Mouse (Mus musculus): ENCODE data around the gene Pak7. TPM values are rescaled to one million over a fixed set of nuclear protein-coding genes. Genes with fewer than 3 reads are reported as not detected.

Gene Pak7
- polyA plus RNA-seq, 1 experiment from 2014 or later: 2.4 TPM

GRCm38 (mm10) chr2:136097143-136097542, 290.6 kb downstream of the Pak7 start:
- Histone ChIP-seq H3K27ac (no peak overlapping the region), H3K4me1 (no peaks in the 10 kb centered on the region), H3K9ac (no peak overlapping the region), H3K4me2 (no peak overlapping the region), H3K36me3 (no peaks in the 10 kb centered on the region), H3K4me3 (no peak overlapping the region), H3K9me3 (no peaks in the 10 kb centered on the region), H3K27me3 (no peaks in the 10 kb centered on the region)
- no peak for ATAC-seq (ENCODE audit: insufficient number of reproducible peaks, insufficient read depth, low FRiP score, low TSS enrichment, low read depth)
- WGBS: 88% methylated on average over 3 of the region's 3 CpGs

DNA sequence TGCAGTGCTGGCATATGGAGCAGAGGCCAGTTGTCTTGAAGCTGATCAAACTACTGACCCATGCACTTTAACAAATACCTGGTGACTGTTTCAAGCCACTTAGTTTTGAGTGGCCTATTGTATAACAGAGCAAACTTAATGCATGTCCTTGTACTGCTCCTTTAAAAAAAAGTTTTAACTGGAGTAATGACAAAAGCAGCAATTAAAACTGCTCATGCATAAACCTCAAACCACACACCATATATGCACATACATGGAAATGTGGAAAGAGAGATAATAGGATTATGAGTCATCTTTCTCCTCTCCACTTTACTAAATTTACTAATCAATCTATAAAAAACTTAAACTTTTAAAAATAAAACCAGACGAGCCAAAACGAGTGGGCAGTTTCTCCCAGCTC, 291.8 kb downstream of the Pak7 start:
- H3K4me1 ChIP-seq: no peaks in the 10 kb centered on the region
- no peak overlapping the region for H3K9ac ChIP-seq
- no peak overlapping the region for H3K27ac ChIP-seq
- H3K4me2 ChIP-seq: no peak overlapping the region
- no peak overlapping the region for H3K4me3 ChIP-seq
- H3K27me3 ChIP-seq: no peaks in the 10 kb centered on the region
- no peak for ATAC-seq (ENCODE audit: insufficient number of reproducible peaks, insufficient read depth, low FRiP score, low TSS enrichment, low read depth)
- H3K9me3 ChIP-seq: no peaks in the 10 kb centered on the region
- no peaks in the 10 kb centered on the region for H3K36me3 ChIP-seq
- 52% methylated on average over 2 of the region's 2 CpGs for WGBS

DNA sequence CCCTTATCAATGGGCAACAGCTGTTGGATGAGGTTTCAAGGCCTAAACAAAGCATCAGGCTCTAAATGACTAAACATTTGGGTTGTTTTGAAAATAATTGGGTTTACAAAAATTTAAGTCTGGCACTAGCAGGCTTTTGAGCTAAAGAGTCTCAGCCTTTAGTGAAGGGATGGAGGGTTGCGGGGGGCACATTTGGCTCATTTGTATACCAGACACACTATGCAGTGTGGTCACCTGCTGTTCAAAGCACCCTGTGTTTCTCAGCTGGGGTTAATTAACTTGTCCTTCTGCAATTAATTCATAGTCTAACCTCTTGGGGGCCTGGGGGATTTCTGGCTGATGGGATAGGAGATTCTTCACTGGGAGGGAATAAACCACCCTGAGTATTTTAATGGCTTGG, 323.4 kb downstream of the Pak7 start:
- ATAC-seq (ENCODE audit: insufficient number of reproducible peaks, insufficient read depth, low FRiP score, low TSS enrichment, low read depth): no peak
- no peak overlapping the region for H3K4me2 ChIP-seq
- 77% methylated on average over 1 of the region's 1 CpGs for WGBS

DNA sequence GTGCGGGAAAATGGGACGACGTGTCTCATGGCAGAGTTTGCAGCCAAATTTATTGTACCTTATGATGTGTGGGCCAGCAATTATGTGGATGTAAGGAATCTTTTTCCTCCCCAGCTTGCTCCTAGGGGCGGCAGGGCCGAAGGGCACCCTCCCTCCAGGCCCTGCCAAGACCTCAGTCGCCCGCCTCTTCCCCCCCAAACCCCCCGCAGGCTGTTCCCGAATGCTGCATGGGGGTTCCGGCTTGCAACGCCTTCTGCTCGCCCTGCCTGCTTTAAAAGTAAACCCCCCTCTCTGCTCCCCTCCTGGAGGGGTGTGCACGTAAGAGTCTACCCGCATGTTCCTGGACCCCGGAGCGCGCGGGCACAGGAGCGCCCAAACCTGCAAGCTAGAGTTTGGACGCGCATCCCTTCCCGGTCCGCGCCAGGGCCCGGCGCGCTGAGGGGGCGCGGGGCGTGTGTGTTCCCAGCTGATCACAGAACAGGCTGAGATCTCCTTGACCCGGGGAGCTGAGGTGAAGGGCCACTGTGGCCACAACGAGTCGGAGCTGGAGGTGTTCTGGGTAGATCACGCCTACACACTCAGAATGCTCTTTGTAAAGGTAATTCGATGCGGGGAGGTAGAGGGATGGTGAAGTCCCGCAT, 328.6 kb downstream of the Pak7 start:
- ATAC-seq (ENCODE audit: insufficient number of reproducible peaks, insufficient read depth, low FRiP score, low TSS enrichment, low read depth): no peak
- Histone ChIP-seq H3K4me3 (peak overlapping the region; percentile 41), H3K36me3 (no peaks in the 10 kb centered on the region), H3K27ac (no peak overlapping the region), H3K9ac (peak overlapping the region; percentile 44; the same call in 1 of the 2 replicates), H3K9me3 (no peaks in the 10 kb centered on the region), H3K4me2 (peak overlapping the region; percentile 72), H3K27me3 (peaks cover 43% of the 10 kb centered on the region), H3K4me1 (peaks cover 24% of the 10 kb centered on the region)
- 1% methylated on average over 37 of the region's 37 CpGs for WGBS

More for the DNA sequence above, 323.4 kb downstream of the Pak7 start:
- Histone ChIP-seq H3K27me3 (peaks cover 21% of the 10 kb centered on the region), H3K9ac (no peak overlapping the region), H3K4me1 (peaks cover 9% of the 10 kb centered on the region), H3K9me3 (no peaks in the 10 kb centered on the region), H3K4me3 (no peak overlapping the region), H3K36me3 (no peaks in the 10 kb centered on the region), H3K27ac (no peak overlapping the region)

- no peak for ATAC-seq (ENCODE audit: insufficient number of reproducible peaks, insufficient read depth, low FRiP score, low TSS enrichment, low read depth)
- Histone ChIP-seq H3K4me1 (peaks cover 24% of the 10 kb centered on the region), H3K9me3 (no peaks in the 10 kb centered on the region), H3K27ac (no peak overlapping the region), H3K4me2 (peak overlapping the region; percentile 72), H3K36me3 (no peaks in the 10 kb centered on the region), H3K27me3 (peaks cover 43% of the 10 kb centered on the region), H3K9ac (no peak overlapping the region), H3K4me3 (peak overlapping the region; percentile 41)
- 0% methylated on average over 7 of the region's 7 CpGs for WGBS
Observed at GRCm38 (mm10) chr2:136058398-136058797, 329.4 kb downstream of the Pak7 start.

- Histone ChIP-seq H3K4me2 (peak overlapping the region; percentile 72), H3K9me3 (no peaks in the 10 kb centered on the region), H3K9ac (no peak overlapping the region), H3K36me3 (no peaks in the 10 kb centered on the region), H3K27me3 (peaks cover 43% of the 10 kb centered on the region), H3K27ac (no peak overlapping the region), H3K4me1 (peaks cover 24% of the 10 kb centered on the region), H3K4me3 (peak overlapping the region; percentile 41)
- 0 out of 2 replicates have a peak, but pooled peaks have one; percentile 62 for ATAC-seq (ENCODE audit: insufficient number of reproducible peaks, insufficient read depth, low FRiP score, low TSS enrichment, low read depth)
- 2% methylated on average over 19 of the region's 19 CpGs for WGBS
Observed at GRCm38 (mm10) chr2:136057861-136058331, 329.9 kb downstream of the Pak7 start.

DNA sequence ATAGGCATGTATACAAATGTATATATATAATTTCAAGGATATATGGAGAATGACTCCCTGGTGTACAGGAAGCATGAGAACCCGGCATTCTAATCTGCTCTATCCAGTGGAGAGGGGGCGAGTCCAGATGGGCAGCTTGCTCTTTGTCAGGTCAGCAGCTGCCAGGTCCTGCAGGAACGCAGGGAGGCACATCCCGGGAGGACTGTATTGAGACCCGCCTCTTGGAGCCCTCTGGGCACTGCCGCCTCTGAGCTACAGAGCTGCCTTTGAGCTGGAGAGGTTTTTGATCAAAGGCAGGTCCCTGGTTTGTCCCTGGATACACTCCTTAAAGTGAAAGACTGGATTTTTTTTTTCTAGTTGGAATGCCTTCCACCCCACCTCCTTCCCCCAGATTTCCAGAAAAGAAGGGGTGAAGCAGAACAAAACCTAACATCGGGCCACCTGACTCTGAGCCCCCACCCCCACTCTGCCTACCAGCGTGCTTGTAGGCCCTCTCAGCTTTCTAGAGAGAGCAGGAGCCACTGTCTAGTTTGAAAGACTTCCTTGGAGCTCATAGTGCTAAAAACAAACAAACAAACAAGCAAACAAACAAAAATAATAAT, 336.0 kb downstream of the Pak7 start, which contains the start of gene Lamp5:
Lamp5 (plus strand) TSS at position 552 of the 602 bp plus-strand sequence.
- H3K4me3 ChIP-seq: peak within 1 kb of the TSS; percentile 33
- no peak within 1 kb of the TSS for H3K27ac ChIP-seq
- no peaks in the 10 kb centered on the region for H3K36me3 ChIP-seq
- H3K9ac ChIP-seq: no peak within 1 kb of the TSS
- 1% methylated on average over 8 of the region's 8 CpGs for WGBS
- no peaks in the 10 kb centered on the region for H3K9me3 ChIP-seq
- peaks cover 15% of the 10 kb centered on the region for H3K4me1 ChIP-seq
- H3K4me2 ChIP-seq: peak within 1 kb of the TSS; percentile 63
- no peak for ATAC-seq (ENCODE audit: insufficient number of reproducible peaks, insufficient read depth, low FRiP score, low TSS enrichment, low read depth)
- H3K27me3 ChIP-seq: peaks cover 13% of the 10 kb centered on the region

GRCm38 (mm10) chr2:136050793-136051615, 336.8 kb downstream of the Pak7 start:
- no peak overlapping the region for H3K9ac ChIP-seq
- no peaks in the 10 kb centered on the region for H3K9me3 ChIP-seq
- ATAC-seq (ENCODE audit: insufficient number of reproducible peaks, insufficient read depth, low FRiP score, low TSS enrichment, low read depth): no peak
- H3K36me3 ChIP-seq: no peaks in the 10 kb centered on the region
- 10% methylated on average over 27 of the region's 27 CpGs for WGBS
- H3K4me1 ChIP-seq: peaks cover 15% of the 10 kb centered on the region
- peak overlapping the region; percentile 33 for H3K4me3 ChIP-seq
- H3K27ac ChIP-seq: no peak overlapping the region
- peak overlapping the region; percentile 63 for H3K4me2 ChIP-seq
- H3K27me3 ChIP-seq: peaks cover 13% of the 10 kb centered on the region

DNA sequence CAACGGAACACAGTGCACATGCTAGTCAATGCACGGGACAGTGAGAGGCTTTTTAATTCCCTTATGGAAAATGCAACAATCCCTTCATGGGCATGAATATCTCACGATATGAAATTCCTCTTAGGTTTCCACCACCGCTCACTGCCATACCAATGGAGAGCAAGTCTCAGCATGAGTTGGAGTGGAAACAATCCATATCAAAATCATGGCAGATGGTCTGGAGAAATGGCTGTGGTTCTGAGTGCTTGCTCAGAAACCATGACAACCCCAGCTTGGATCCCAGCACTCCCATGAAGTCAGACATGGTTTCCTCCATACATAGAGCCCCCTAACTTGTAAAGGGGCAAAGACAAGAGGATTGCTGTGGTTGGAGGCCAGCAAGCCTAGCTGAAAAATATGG, 339.3 kb downstream of the Pak7 start:
- WGBS: 85% methylated on average over 4 of the region's 4 CpGs
- H3K4me1 ChIP-seq: peaks cover 15% of the 10 kb centered on the region
- ATAC-seq (ENCODE audit: insufficient number of reproducible peaks, insufficient read depth, low FRiP score, low TSS enrichment, low read depth): no peak
- H3K4me3 ChIP-seq: no peak overlapping the region
- no peaks in the 10 kb centered on the region for H3K9me3 ChIP-seq
- no peak overlapping the region for H3K4me2 ChIP-seq
- H3K9ac ChIP-seq: no peak overlapping the region
- no peaks in the 10 kb centered on the region for H3K36me3 ChIP-seq
- H3K27ac ChIP-seq: no peak overlapping the region
- H3K27me3 ChIP-seq: peaks cover 13% of the 10 kb centered on the region

Measured in embryonic facial prominence, embryonic 13.5 days (tissue).